Mouse (Mus musculus): ENCODE measurements at regions not wholly inside any gene's neighbourhood (a gene's known extent, or its start where the extent isn't known, plus 50 kb on each side); places are given as distances from the start of the nearest gene placed in this dataset. TPM values are rescaled to one million over a fixed set of nuclear protein-coding genes. Genes with fewer than 3 reads are reported as not detected.

DNA sequence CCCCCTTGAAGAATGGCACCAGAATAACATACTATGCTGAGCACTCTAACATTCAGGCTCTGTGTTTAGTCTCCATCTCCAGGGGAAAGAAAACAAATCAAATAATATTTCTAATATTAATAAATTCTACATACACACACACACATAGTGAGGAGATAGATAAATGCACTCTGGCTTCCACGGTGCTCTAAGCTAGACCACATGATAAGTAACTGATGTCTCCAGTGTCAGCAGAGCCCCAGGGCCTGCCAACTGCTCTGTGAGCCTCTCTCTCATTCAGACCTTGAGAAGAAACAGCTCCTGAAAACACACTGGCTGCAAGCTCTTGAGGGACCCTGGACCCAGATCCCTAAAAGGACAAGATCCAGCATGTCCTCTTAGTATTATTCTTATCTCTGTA is 56.9 kb upstream of the H2afz start:
- no peaks in the 10 kb centered on the region for H3K4me1 ChIP-seq (ENCODE audit: control insufficient read depth, insufficient read depth, low read length)
- no peak overlapping the region; the same call in 1 of the 2 replicates for H3K27ac ChIP-seq (ENCODE audit: low read depth, low read length)
- H3K4me2 ChIP-seq, result no peak overlapping the region
- H3K27me3 ChIP-seq (ENCODE audit: control insufficient read depth, insufficient read depth, low read length), result no peaks in the 10 kb centered on the region
- WGBS (ENCODE audit: insufficient replicate concordance), result 26% methylated on average over 1 of the region's 1 CpGs
- no peak for ATAC-seq (replicated peaks; ENCODE audit: insufficient number of reproducible peaks, low FRiP score, low TSS enrichment)
- no peaks in the 10 kb centered on the region for H3K36me3 ChIP-seq (ENCODE audit: control insufficient read depth, insufficient read depth, low read length)
- no peaks in the 10 kb centered on the region for H3K9me3 ChIP-seq (replicated peaks; ENCODE audit: control insufficient read depth, low read length)
- H3K9ac ChIP-seq (ENCODE audit: low read depth, low read length), result no peak overlapping the region
- H3K4me3 ChIP-seq (ENCODE audit: low read depth, low read length), result no peak overlapping the region

DNA sequence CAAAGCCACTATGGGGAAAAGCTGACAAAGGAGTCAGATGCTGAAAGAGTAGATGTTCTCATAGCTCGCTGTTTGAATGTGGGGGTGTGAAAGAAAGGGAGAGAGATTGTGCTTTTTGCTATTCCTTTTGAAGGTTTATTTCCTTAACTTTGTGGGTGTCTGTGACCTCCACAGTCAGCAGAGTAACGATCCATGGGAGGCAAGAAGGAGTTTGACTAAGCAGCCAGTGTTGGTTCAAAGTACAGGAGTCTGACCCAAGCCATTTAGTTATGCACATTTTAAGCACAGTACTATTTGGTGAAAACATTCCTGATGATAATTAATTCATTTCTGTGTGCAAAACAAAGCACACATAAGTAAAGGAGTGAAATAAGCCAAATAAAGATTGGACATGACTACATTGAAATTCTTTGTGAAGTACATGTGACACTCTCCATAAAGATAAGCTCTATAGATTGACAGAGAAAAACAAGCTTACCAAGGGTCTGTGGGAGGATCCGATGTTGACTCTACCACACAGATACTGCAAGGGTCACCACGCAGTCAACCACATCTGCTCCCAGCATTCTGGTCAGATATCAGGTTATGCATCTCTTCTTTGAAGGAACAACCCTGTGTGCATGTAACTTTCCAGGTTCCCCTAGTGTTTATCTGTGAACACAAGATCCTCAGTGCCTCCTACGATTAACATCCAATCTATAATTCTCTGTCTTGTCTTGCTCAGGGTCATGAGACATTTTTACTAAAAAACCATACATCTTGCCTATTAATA is 56.2 kb upstream of the H2afz start:
- Histone ChIP-seq H3K9ac (ENCODE audit: low read depth, low read length) (no peak overlapping the region), H3K4me2 (no peak overlapping the region), H3K27me3 (ENCODE audit: control insufficient read depth, insufficient read depth, low read length) (no peaks in the 10 kb centered on the region), H3K4me1 (ENCODE audit: control insufficient read depth, insufficient read depth, low read length) (no peaks in the 10 kb centered on the region), H3K4me3 (ENCODE audit: low read depth, low read length) (no peak overlapping the region), H3K9me3 (replicated peaks; ENCODE audit: control insufficient read depth, low read length) (no peaks in the 10 kb centered on the region), H3K36me3 (ENCODE audit: control insufficient read depth, insufficient read depth, low read length) (no peaks in the 10 kb centered on the region), H3K27ac (ENCODE audit: low read depth, low read length) (no peak overlapping the region; the same call in 1 of the 2 replicates)
- ATAC-seq (replicated peaks; ENCODE audit: insufficient number of reproducible peaks, low FRiP score, low TSS enrichment), result no peak
- WGBS (ENCODE audit: insufficient replicate concordance), result 56% methylated on average over 5 of the region's 5 CpGs

DNA sequence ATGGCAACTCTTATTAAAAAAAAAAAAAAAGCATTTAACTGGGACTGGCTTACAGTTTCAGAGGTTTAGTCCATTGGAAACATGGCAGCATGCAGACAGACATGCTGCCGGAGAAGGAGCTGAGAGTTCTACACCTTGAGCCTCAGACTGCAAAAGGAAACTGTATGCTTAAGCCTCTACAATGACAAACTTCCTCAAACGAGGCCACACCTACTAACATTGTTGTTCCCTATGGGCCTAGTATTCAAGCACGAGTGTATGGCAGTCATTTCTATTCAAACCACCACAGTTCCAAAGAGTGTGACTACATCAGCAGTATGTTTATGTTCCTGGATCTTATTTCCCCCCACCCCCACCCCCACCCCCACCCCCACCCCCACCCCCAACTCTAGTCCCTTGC is 54.2 kb upstream of the H2afz start:
- no peak overlapping the region for H3K27ac ChIP-seq (ENCODE audit: low read depth, low read length)
- H3K9ac ChIP-seq (ENCODE audit: low read depth, low read length), result no peak overlapping the region
- H3K4me1 ChIP-seq (ENCODE audit: control insufficient read depth, insufficient read depth, low read length), result no peaks in the 10 kb centered on the region
- H3K27me3 ChIP-seq (ENCODE audit: control insufficient read depth, insufficient read depth, low read length), result no peaks in the 10 kb centered on the region
- H3K4me2 ChIP-seq, result no peak overlapping the region
- H3K36me3 ChIP-seq (ENCODE audit: control insufficient read depth, insufficient read depth, low read length), result no peaks in the 10 kb centered on the region
- WGBS (ENCODE audit: insufficient replicate concordance), result 75% methylated on average over 3 of the region's 3 CpGs
- ATAC-seq (replicated peaks; ENCODE audit: insufficient number of reproducible peaks, low FRiP score, low TSS enrichment), result no peak
- no peak overlapping the region for H3K4me3 ChIP-seq (ENCODE audit: low read depth, low read length)
- no peaks in the 10 kb centered on the region for H3K9me3 ChIP-seq (replicated peaks; ENCODE audit: control insufficient read depth, low read length)

Small RNA genes in the stretch of these regions (microRNA-seq; reads per million reads assigned to microRNA genes)
- gene Mir6380 (ENCODE audit: borderline number of aligned reads), result not detected
